Mouse (Mus musculus): Measurements from ENCODE around the gene Nom1. TPM values are rescaled to one million over a fixed set of nuclear protein-coding genes. Genes with fewer than 3 reads are reported as not detected.

The Nom1 gene
- total RNA-seq, 4 experiments from 2014 or later = 25.1 to 28.9 (median 26.8) TPM

GRCm38 (mm10) chr5:29470851-29471394 is 36.5 kb downstream of the Nom1 start:
- no peak for DNase-seq (ENCODE audit: low spot score in 2 of 2)

- DNase-seq (ENCODE audit: low spot score in 2 of 2) = no peak
Measured at GRCm38 (mm10) chr5:29471396-29471795, 36.9 kb downstream of the Nom1 start.

DNA sequence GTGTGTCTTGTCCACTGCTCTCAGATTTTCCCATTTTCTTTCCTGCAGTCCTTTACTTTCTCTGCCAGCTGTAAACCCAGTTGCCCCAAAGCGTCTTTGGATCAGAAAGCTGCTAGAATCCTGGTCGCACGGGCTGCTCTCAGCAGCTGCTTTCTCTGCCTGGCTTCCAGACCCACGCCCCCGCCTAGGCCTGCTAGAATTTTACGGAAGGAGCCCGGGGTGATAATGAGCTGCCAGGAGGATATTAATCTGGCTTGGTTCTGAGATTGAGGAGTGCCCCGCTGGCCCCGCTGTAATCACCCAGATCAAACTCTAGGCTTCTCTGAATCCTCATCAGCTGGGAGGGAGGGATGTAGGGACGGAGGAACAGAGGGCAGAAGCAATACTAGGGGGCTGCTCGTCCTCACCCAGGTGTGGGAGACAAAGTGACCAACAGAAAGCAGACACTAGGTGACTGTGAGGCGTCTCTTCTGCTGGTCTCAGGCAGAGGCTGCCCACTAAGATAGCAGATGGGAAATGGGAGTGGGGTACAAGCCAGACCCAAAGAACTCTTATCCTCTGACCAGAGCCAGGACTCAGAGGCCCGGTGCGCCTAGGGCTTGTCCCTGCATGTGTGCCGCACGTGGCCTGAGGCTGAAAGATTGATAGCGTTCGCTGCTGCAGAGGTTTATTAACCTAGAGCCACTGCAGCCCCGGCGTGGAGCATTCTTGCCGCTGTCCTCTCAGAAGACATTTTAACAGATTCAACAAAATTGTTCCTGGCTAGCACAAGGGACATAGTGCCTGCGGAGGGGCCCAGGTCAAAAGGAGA is 37.6 kb downstream of the Nom1 start:
- DNase-seq (ENCODE audit: low spot score in 2 of 2) = no peak

DNA sequence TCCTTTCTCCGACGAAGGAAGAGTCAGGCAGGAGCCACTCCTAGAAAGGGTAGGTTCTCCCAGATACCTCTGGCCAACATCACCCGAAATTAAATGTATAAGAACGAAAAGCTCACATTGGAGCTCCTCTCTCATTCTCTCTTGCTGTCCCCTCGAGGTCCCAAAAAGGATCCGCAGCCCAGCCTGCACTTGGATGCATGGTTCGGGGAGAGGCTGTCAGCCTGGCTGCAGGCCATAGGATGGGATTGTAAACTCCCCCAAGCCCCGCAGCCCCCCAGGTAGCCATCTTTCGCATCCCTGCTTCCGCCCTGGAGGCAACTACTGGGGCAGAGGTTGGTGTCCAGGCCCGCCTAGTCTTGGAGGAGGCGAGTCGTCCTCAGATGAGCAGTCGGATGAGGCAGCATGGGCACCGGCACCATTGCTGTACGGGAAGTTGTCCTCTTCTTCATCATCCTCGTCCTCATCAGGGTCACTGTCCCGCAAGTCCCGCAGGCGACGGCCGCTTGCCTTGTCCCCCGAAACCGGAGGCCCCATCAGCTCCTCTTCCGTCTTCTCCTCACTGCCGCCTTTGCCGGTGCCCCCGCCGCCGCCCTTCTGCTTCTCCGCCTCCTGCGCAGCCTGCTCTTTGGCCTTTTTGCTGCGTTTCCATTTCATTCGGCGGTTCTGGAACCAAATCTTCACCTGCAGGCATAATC is 39.2 kb downstream of the Nom1 start:
- DNase-seq (ENCODE audit: low spot score in 2 of 2) = no peak

DNA sequence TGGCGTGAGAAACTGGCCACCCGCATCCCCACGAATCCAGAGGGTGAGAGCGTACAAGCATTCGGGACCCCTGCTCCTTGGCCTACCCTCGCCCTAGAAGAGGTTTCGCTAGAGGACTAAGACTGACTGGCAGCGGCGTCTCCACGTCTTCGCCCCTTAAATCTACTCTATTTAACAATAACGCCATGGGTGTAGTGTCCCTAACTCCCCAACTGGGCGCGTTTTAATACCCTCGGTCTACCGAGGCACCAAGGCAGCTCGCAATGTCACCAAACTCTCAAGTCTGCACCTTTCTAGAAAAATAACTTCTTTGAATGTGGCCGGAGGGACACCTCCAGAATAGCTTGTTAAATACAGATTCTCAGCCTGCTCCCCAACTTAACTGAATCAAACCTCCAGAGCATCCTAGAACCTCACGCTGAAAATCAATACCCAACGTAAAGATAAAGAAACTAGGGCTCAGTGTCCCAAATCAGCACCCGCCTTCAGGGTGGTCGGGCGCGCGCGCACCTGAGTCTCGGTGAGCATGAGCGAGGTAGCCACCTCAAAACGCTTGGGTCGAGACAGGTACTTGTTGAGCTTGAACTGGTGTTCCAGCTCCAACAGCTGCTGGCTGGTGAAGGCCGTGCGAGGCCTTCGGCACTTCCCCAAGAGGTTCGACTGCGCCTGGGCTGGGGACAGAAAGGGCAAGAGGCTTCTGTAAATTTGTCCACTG is 39.9 kb downstream of the Nom1 start:
- DNase-seq (ENCODE audit: low spot score in 2 of 2) = no peak

DNA sequence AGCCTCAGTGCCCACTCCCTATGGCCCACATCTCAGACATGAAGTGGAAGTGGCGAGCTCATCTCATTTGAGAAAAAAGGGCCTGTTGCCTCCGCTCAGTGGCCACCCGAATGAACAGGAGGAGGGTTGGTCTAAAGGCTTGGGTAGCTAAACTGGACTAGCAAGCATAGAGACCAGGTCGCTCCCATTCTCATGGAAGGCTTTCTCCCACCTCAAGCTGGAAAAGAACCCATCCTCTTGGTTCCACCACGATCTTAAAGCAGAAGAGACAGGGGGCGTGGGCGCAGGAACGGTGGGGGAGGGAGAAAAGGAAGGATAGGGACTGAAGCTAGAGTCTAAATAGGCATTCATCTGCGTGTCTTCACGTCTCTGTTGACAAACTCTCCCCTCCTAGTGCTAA is 40.6 kb downstream of the Nom1 start:
- no peak for DNase-seq (ENCODE audit: low spot score in 2 of 2)

- no peak for DNase-seq (ENCODE audit: low spot score in 2 of 2)
Measured at GRCm38 (mm10) chr5:29475556-29475955, 41.1 kb downstream of the Nom1 start.

DNA sequence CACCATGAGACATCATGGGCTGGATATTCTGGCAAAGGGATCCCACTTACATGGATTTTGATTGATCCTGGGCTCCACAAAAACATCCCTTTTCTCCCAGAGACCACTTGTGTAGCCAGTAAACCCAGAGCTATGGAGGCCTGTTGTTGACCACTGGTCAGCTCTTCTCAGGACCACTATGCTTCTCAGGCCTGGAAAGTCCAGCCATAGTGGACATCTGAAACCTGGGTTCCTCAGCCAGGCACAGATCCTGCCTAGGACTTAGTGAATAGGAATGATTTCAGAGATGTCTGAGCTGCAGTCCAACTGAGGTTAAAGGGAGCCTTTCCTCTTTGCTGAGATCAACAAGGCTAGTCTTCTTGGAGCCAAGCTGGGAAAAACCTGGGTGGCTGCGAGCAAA is 41.6 kb downstream of the Nom1 start:
- DNase-seq (ENCODE audit: low spot score in 2 of 2) = no peak

- DNase-seq (ENCODE audit: low spot score in 2 of 2) = no peak
Measured at GRCm38 (mm10) chr5:29477474-29478207, 43.2 kb downstream of the Nom1 start.

DNA sequence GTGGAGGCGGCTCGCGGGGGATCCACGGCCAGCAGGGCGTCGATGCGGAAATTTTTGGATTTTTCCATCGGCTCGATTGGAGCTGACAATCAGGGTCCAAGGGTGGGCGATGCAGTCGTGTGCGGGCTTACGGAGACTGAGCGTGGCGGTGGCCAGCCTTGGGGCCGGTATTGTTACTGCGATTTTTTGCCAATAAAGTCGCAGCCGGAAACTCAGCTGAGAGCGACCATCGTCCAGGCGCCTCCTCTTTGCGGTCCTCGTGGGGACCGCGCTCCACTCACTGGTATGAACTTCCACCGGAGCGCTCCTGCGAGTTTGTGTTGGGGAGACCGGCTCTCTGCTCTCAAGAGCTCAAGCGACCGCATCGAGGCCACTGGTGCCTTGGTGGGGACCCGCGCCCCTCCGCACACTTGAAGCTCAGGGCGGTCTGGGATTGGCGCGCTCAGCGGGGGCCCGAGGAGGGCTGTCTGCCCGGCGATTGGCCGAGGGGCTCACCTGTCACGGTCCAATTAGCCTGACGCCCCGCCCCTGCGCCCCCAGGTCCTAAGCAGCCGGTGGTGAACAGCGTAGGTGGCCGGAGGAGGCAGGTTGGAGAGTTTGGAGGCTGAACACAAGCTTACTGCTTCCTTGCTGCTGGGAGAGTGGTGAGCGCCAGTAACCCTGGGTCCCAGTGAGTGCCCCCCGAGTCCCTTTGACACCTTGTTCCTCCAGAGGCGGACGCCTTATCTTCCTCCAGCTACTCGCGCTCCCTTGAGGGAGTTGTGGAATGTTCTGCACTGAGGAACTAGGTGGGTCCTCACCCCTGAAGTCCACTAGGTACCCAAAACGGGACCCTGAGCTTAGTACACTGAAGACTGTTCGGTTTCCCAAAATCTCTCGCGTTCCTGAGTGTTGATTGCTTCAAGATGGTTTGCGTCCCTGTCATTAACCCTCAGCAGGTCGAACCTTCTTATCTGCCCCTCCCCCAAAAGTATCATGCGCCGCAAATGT is 44.0 kb downstream of the Nom1 start, which contains the start of gene Mnx1:
Gene Mnx1 (minus strand): TSS at position 263 of the 990 bp plus-strand sequence.
- DNase-seq (ENCODE audit: low spot score in 2 of 2) = no peak

- DNase-seq (ENCODE audit: low spot score in 2 of 2) = no peak
Measured at GRCm38 (mm10) chr5:29479198-29479593, 44.7 kb downstream of the Nom1 start.

DNA sequence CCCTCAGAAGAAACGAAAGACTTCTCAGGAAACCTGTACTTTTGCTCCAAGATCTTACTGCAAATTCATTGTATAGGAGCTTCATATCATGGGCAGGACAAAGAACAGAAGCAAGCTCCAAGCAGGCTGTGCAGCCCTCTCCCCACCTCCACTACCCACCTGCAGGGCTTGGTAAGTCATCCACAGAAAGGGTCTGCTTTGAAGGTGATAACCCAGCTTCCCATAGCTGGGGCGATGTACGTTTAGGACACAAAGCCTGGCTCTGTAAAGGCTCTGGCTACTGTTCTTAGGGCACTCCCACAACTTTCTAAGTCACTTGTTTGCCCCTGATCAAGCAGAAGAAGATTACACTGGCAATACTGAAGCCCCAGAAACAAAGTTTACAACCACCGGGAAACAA is 49.3 kb downstream of the Nom1 start:
- no peak for DNase-seq (ENCODE audit: low spot score in 2 of 2)

DNA sequence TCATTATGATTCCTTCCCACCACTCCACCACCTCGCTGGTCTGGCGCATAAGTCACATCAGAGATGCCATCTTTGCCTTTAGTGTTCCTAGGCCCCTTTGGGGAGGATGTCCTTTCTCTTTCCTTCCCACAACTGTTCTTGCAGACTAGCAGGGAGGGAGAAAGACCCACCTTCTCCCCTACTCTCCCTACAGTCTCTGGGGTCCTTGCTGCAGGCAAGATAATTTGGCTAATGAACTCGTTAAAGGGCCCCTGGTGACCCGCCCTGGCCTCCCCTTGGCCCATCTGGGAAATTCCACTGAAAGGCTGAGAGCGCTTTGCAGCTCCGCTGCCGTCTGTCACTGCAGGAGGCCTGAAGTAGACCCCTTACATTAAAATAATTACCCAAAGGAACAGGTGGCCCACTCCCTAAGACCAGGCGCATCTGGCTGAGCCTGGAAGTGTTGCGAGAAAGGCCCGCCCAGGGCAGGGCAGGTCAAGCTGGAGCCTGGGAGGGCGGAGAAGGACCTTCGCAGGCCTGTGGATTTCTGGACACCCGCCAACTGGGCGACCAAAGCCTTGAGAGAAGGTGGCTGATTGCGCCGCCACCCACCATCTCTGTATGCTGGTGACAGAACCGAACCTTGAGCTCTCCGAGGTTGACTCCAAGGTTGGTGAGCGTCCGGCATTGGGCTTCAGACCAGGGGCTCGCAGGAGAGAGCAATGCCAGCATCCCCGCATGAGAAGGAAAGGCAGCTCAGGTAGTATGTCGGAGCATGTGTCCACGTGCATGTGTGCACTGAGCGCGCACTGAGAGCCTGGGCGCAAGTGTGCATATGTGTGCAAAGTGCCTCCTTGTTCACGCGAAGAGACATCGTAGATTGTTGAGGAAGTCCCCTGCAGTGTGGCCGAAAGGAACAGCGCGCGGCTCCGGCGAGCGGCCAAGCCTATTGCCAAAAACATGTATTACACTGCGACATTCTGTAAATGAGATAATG is 50.8 kb downstream of the Nom1 start:
- DNase-seq (ENCODE audit: low spot score in 2 of 2) = no peak

GRCm38 (mm10) chr5:29485941-29486320 is 51.5 kb downstream of the Nom1 start:
- no peak for DNase-seq (ENCODE audit: low spot score in 2 of 2)

- no peak for DNase-seq (ENCODE audit: low spot score in 2 of 2)
Measured at GRCm38 (mm10) chr5:29487321-29487720, 52.9 kb downstream of the Nom1 start.

- DNase-seq (ENCODE audit: low spot score in 2 of 2) = no peak
Measured at GRCm38 (mm10) chr5:29507013-29507412, 72.5 kb downstream of the Nom1 start.

Data from left cerebral cortex, adult 8-10 months (tissue).